Mouse (Mus musculus): Measurements from ENCODE around the gene Gm28729. TPM values are rescaled to one million over a fixed set of nuclear protein-coding genes. Genes with fewer than 3 reads are reported as not detected.
"Not testable (repeated sequence)": the region's sequence is repeated elsewhere in the genome, so short reads cannot be mapped to it uniquely, and the experiment has no call there.

Gm28729 gene
- polyA plus RNA-seq, 1 experiment from 2014 or later, result not detected

DNA sequence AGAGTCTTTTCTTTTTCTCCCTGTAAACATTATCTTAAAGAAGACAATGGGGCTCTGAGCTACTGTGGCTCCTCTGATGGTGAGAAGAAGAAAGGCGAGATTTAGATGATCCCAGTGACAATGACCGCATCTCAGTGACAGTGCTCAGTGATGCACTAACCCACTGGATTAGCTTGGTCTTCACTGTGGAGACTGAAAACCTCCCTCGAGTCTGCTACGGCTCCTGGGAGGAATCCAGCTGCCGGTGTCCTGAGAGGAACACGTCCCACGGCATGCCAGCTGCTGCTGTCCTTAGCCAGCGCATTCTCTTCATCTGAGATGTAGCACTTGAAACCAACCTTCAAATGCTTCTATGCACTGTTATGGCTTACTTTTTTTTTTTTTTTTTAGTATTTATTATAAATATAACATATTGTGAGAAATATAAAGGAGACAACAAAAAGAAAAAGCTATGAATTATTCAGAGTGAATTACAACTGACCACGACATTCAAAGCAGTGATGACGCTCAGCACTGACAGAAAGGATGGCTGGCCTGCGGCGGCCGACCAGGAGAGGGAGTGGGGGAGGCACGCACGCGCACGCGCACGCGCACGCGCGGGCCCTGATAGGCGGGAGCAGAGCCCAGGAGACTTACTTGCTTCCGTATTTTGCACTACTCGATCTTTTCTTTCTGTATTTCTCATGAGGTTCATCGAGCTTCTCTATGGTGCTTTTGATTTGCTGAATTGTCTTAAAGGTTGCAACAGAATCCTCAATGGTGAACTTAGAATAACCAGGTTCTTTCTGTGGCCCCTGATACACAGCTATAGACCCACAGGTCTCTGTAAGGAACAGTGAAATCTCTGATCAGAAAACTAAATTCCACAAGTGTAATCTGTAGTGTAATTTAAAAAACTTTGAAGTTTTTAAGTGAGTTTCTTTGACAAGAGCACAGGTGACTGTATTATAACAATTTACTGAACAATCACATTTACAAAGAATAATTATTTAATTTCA, 18.9 kb upstream of the Gm28729 start:
- Histone ChIP-seq H3K4me2 (peak overlapping the region; percentile 56), H3K9ac (ENCODE audit: low read depth, low read length) (0 out of 2 replicates have a peak overlapping the region, but pooled peaks have one; percentile 59), H3K9me3 (replicated peaks; ENCODE audit: control insufficient read depth, low read length) (no peaks in the 10 kb centered on the region), H3K36me3 (ENCODE audit: control insufficient read depth, insufficient read depth, low read length) (peaks cover 2% of the 10 kb centered on the region; the same call in 1 of the 2 replicates), H3K27me3 (ENCODE audit: control insufficient read depth, insufficient read depth, low read length) (no peaks in the 10 kb centered on the region), H3K4me1 (ENCODE audit: control insufficient read depth, insufficient read depth, low read length) (no peaks in the 10 kb centered on the region), H3K27ac (ENCODE audit: low read depth, low read length) (no peak overlapping the region), H3K4me3 (ENCODE audit: low read depth, low read length) (peak overlapping the region; percentile 30)
- 26% methylated on average over 27 of the region's 27 CpGs for WGBS (ENCODE audit: insufficient replicate concordance)
- peak; percentile 81 for ATAC-seq (replicated peaks; ENCODE audit: insufficient number of reproducible peaks, low FRiP score, low TSS enrichment)

DNA sequence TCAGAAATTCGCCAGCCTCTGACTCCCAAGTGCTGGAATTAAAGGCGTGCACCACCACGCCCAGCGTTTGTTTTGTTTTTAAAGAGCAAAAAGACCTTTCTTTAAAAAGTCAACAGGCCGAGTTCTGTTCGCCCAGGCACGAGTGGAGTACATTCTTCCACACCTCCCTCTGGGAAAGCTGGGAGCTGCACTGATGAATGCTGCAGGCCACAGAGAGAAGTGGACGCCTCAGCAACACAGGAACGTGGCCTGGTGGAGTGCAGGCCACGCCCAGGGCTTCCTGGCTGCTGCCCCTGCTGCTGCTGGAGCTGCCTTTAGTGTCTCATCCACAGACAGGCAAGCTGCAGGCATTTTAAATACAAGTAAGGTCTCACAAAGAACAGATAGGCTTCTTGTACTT, 13.9 kb upstream of the Gm28729 start:
- Histone ChIP-seq H3K4me3 (ENCODE audit: low read depth, low read length) (no peak overlapping the region), H3K9ac (ENCODE audit: low read depth, low read length) (no peak overlapping the region), H3K4me2 (no peak overlapping the region), H3K9me3 (replicated peaks; ENCODE audit: control insufficient read depth, low read length) (no peaks in the 10 kb centered on the region), H3K27ac (ENCODE audit: low read depth, low read length) (no peak overlapping the region), H3K4me1 (ENCODE audit: control insufficient read depth, insufficient read depth, low read length) (no peaks in the 10 kb centered on the region; the same call in 1 of the 2 replicates), H3K36me3 (ENCODE audit: control insufficient read depth, insufficient read depth, low read length) (no peaks in the 10 kb centered on the region; the same call in 1 of the 2 replicates), H3K27me3 (ENCODE audit: control insufficient read depth, insufficient read depth, low read length) (no peaks in the 10 kb centered on the region)
- ATAC-seq (replicated peaks; ENCODE audit: insufficient number of reproducible peaks, low FRiP score, low TSS enrichment), result no peak
- WGBS (ENCODE audit: insufficient replicate concordance), result 55% methylated on average over 10 of the region's 10 CpGs

DNA sequence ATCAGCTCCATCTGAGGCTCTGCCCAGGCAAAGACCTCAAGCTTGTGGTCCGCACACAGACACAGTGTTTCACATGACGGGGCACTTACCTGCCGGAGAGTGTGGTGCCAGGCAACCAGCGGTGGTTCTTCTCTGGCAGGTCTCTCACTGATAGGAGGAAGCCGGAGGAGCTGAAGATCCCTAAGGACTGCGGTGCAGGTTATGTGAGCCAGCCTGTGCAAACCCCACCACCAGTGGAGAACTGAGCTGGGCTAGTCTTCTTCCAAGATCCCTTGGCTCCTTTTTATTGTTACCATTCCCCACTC, 12.5 kb upstream of the Gm28729 start:
- H3K9ac ChIP-seq (ENCODE audit: low read depth, low read length), result no peak overlapping the region
- H3K36me3 ChIP-seq (ENCODE audit: control insufficient read depth, insufficient read depth, low read length), result no peaks in the 10 kb centered on the region
- H3K4me3 ChIP-seq (ENCODE audit: low read depth, low read length), result no peak overlapping the region
- no peak overlapping the region for H3K4me2 ChIP-seq
- no peak for ATAC-seq (replicated peaks; ENCODE audit: insufficient number of reproducible peaks, low FRiP score, low TSS enrichment)
- H3K4me1 ChIP-seq (ENCODE audit: control insufficient read depth, insufficient read depth, low read length), result no peaks in the 10 kb centered on the region; the same call in 1 of the 2 replicates
- 88% methylated on average over 6 of the region's 6 CpGs for WGBS (ENCODE audit: insufficient replicate concordance)
- no peaks in the 10 kb centered on the region for H3K9me3 ChIP-seq (replicated peaks; ENCODE audit: control insufficient read depth, low read length)
- H3K27ac ChIP-seq (ENCODE audit: low read depth, low read length), result no peak overlapping the region
- no peaks in the 10 kb centered on the region for H3K27me3 ChIP-seq (ENCODE audit: control insufficient read depth, insufficient read depth, low read length)

DNA sequence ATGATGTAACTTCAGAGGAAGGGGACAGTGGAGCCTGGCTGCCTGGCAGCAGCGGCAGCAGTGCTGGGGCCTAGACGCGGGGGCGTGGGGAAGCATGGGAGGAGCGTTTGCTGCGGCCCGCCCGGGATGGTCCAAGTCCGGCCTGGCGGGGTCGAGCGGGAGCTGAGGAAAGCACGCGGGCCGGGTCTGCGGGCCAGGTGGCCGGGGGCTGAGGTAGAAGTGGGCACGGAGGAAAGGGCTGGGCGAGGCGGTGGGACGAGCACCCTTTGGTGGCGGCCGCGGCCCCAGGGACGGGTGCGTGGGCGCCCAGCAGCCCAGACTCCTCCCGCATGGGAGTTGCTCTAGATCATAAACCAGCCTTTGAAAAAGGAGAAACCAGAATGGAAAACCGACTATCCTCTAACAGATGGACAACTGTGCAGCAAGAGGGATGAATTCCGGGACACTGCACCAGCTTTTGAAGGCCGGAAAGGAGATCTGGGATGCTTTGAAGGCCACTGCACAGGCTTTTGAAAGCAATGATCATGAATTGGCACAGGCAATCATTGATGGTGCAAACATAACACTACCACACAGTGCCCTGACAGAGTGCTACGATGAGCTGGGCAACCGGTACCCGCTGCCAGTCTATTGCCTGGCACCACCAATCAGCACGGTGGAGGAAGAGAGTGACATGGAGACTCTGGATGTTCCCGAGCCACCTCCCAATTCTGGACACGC, 12.0 kb upstream of the Gm28729 start:
- Histone ChIP-seq H3K36me3 (ENCODE audit: control insufficient read depth, insufficient read depth, low read length) (no peaks in the 10 kb centered on the region), H3K27me3 (ENCODE audit: control insufficient read depth, insufficient read depth, low read length) (no peaks in the 10 kb centered on the region), H3K4me1 (ENCODE audit: control insufficient read depth, insufficient read depth, low read length) (no peaks in the 10 kb centered on the region; the same call in 1 of the 2 replicates), H3K9me3 (replicated peaks; ENCODE audit: control insufficient read depth, low read length) (no peaks in the 10 kb centered on the region), H3K4me2 (peak overlapping the region; percentile 72), H3K4me3 (ENCODE audit: low read depth, low read length) (peak overlapping the region; percentile 42), H3K27ac (ENCODE audit: low read depth, low read length) (no peak overlapping the region), H3K9ac (ENCODE audit: low read depth, low read length) (peak overlapping the region; percentile 70)
- 21% methylated on average over 37 of the region's 37 CpGs for WGBS (ENCODE audit: insufficient replicate concordance)
- peak; percentile 75 for ATAC-seq (replicated peaks; ENCODE audit: insufficient number of reproducible peaks, low FRiP score, low TSS enrichment)

DNA sequence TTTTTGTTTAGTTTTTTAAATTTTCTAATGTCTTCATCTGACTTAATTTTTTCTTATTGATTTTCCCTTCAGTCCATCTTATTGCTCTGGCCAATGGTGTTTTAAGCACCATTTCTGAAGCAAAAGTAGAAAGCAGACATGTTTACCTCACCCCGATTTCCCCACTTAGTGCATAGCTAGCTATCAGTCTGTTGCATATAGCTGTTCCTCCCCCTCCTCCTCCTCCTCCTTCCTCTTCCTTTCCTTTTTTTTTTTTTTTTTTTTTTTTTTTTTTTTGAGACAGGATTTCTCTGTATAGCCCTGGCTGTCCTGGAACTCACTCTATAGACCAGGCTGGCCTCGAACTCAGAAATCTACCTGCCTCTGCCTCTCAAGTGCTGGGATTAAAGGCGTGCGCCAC, 11.0 kb upstream of the Gm28729 start:
- H3K4me1 ChIP-seq (ENCODE audit: control insufficient read depth, insufficient read depth, low read length); H3K4me2 ChIP-seq; H3K36me3 ChIP-seq (ENCODE audit: control insufficient read depth, insufficient read depth, low read length); H3K4me3 ChIP-seq (ENCODE audit: low read depth, low read length); H3K9ac ChIP-seq (ENCODE audit: low read depth, low read length); H3K27me3 ChIP-seq (ENCODE audit: control insufficient read depth, insufficient read depth, low read length); H3K9me3 ChIP-seq (replicated peaks; ENCODE audit: control insufficient read depth, low read length); H3K27ac ChIP-seq (ENCODE audit: low read depth, low read length); ATAC-seq (replicated peaks; ENCODE audit: insufficient number of reproducible peaks, low FRiP score, low TSS enrichment): not testable (repeated sequence)
- WGBS (ENCODE audit: insufficient replicate concordance), result 77% methylated on average over 4 of the region's 4 CpGs

DNA sequence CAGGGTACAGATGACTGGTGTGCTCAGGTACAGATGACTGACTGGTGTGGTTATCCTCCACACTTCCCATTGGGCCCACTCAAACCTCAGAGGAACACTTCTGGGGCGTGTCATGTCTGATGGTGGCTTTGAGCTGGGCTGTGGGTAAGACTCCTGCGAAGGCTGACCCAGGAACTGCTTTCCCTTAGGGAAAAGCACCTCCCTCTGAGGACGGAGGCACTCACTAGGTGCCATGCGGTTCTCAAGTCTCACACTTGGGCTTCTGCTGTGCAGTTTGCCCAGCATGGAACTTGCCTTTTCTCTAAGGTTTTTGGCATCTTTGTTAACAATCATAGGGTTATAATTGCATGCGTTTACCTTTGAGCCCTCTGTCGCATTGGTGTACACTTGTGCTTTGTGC, 10.4 kb upstream of the Gm28729 start:
- ATAC-seq (replicated peaks; ENCODE audit: insufficient number of reproducible peaks, low FRiP score, low TSS enrichment), result no peak
- Histone ChIP-seq H3K4me2 (no peak overlapping the region), H3K27ac (ENCODE audit: low read depth, low read length) (no peak overlapping the region), H3K9ac (ENCODE audit: low read depth, low read length) (no peak overlapping the region), H3K9me3 (replicated peaks; ENCODE audit: control insufficient read depth, low read length) (no peaks in the 10 kb centered on the region), H3K36me3 (ENCODE audit: control insufficient read depth, insufficient read depth, low read length) (no peaks in the 10 kb centered on the region), H3K27me3 (ENCODE audit: control insufficient read depth, insufficient read depth, low read length) (no peaks in the 10 kb centered on the region), H3K4me3 (ENCODE audit: low read depth, low read length) (no peak overlapping the region), H3K4me1 (ENCODE audit: control insufficient read depth, insufficient read depth, low read length) (no peaks in the 10 kb centered on the region; the same call in 1 of the 2 replicates)
- 85% methylated on average over 6 of the region's 6 CpGs for WGBS (ENCODE audit: insufficient replicate concordance)

DNA sequence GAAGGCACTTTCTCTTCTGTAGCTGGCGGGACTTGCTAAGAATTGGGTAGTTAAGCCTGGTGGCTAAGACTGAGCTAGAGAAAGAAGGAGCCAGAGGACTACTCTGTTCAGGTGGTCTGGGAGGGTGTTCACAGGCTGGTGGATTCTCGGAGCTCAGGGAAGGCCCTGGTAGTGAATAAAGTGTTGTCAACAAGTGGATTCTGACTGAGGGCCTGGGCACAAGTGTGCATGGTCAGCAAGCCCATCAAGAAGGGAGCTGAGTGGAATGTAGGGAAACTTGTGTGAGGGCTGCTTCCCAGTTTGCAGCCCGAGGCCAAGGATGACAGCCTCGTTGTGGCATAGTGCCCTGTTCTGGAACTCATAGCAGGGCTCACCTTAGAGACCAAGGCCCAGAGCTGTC, 9.2 kb upstream of the Gm28729 start:
- no peaks in the 10 kb centered on the region for H3K36me3 ChIP-seq (ENCODE audit: control insufficient read depth, insufficient read depth, low read length)
- no peak overlapping the region for H3K4me2 ChIP-seq
- no peaks in the 10 kb centered on the region for H3K27me3 ChIP-seq (ENCODE audit: control insufficient read depth, insufficient read depth, low read length)
- 76% methylated on average over 4 of the region's 4 CpGs for WGBS (ENCODE audit: insufficient replicate concordance)
- H3K9ac ChIP-seq (ENCODE audit: low read depth, low read length), result no peak overlapping the region
- no peak for ATAC-seq (replicated peaks; ENCODE audit: insufficient number of reproducible peaks, low FRiP score, low TSS enrichment)
- no peaks in the 10 kb centered on the region for H3K9me3 ChIP-seq (replicated peaks; ENCODE audit: control insufficient read depth, low read length)
- H3K4me3 ChIP-seq (ENCODE audit: low read depth, low read length), result no peak overlapping the region
- H3K27ac ChIP-seq (ENCODE audit: low read depth, low read length), result no peak overlapping the region
- H3K4me1 ChIP-seq (ENCODE audit: control insufficient read depth, insufficient read depth, low read length), result no peaks in the 10 kb centered on the region; the same call in 1 of the 2 replicates

DNA sequence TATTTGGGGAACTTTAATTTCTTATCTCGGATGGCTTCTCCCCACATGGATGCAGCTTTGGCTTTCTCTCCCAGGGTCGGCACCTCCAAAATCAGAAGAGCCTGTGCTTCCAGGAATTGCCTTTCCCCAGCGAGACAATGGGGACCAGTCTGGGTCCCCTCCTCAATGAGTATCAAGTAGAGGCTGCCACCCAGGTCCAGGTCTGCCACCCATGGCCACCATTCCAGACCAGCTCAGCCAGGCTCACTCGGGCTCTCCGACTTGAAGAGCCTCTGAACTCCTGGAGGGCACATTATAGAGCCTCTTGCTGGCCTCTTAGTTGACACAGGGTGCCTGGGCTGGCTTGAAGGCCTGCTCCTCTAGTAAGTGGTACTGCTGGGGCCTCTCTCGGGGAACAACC, 8.4 kb upstream of the Gm28729 start:
- WGBS (ENCODE audit: insufficient replicate concordance), result 70% methylated on average over 6 of the region's 6 CpGs
- no peak for ATAC-seq (replicated peaks; ENCODE audit: insufficient number of reproducible peaks, low FRiP score, low TSS enrichment)
- H3K4me1 ChIP-seq (ENCODE audit: control insufficient read depth, insufficient read depth, low read length), result no peaks in the 10 kb centered on the region; the same call in 1 of the 2 replicates

More for the DNA sequence above, 8.4 kb upstream of the Gm28729 start:
- H3K27me3 ChIP-seq (ENCODE audit: control insufficient read depth, insufficient read depth, low read length), result no peaks in the 10 kb centered on the region
- no peaks in the 10 kb centered on the region for H3K36me3 ChIP-seq (ENCODE audit: control insufficient read depth, insufficient read depth, low read length)
- H3K9me3 ChIP-seq (replicated peaks; ENCODE audit: control insufficient read depth, low read length), result no peaks in the 10 kb centered on the region
- H3K9ac ChIP-seq (ENCODE audit: low read depth, low read length), result no peak overlapping the region
- no peak overlapping the region for H3K4me2 ChIP-seq
- H3K27ac ChIP-seq (ENCODE audit: low read depth, low read length), result no peak overlapping the region
- H3K4me3 ChIP-seq (ENCODE audit: low read depth, low read length), result no peak overlapping the region

Data from heart, embryonic 11.5 days (tissue).